Mouse (Mus musculus): ENCODE measurements at regions not wholly inside any gene's neighbourhood (a gene's known extent, or its start where the extent isn't known, plus 50 kb on each side); places are given as distances from the start of the nearest gene placed in this dataset.

DNA sequence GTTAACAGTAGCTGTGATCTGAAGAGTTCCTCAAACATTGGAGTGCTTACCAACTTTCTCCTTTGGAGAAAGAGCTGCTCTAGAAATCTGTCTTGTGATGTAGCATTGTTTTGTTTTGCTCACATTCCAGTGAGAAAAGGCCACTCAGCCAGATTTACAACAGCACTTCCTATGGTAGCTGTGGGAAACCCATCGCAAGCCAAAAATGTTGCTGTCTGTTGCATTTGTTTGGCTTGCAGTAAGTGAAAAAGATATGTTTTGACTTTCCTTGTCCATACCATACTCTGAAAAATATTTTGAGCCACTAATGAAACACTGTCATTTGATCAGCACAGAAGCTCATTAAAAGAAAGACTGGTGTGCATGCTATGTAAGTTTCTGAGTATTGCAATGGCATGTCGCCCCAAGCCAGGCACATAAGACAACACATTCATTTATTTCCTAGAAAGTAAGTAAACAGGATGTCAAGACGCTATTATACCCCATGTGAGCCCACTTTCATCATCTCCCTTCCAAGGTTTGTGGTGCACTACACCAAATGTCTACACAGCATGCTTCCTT is 66.2 kb downstream of the Car2 start:
- POLR2A ChIA-PET = interaction anchor here in 1 of 4 experiments (0.5 kb wide), 1 partner anchor 67 kb away, joined by 5 read pairs; no protein-coding TSS in a partner anchor
- CTCF ChIA-PET = no interaction called here

DNA sequence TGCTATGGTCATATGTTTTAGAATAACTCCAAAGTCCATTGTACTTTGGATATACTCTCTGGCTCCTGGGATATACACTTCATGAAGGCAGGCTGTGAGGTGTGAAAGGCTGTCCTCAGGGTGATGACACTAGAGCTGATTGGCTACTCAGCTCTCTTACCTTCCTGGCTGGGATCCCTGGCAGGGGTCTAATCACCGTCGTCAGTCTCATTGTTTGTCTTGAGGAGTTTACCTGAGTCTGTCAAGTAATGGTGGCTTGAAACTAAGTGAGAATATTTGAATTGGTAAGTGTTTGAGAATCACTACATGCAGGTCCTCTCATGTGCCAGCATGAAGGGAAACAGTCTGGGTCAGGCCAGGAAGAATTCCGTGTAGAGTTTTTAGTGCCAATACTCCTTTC is 66.9 kb downstream of the Car2 start:
- CTCF ChIA-PET = interaction anchor here in 1 of 4 experiments (0.9 kb wide), 1 partner anchor 241 kb away, joined by 3 read pairs; no protein-coding TSS in a partner anchor
- POLR2A ChIA-PET = no interaction called here

DNA sequence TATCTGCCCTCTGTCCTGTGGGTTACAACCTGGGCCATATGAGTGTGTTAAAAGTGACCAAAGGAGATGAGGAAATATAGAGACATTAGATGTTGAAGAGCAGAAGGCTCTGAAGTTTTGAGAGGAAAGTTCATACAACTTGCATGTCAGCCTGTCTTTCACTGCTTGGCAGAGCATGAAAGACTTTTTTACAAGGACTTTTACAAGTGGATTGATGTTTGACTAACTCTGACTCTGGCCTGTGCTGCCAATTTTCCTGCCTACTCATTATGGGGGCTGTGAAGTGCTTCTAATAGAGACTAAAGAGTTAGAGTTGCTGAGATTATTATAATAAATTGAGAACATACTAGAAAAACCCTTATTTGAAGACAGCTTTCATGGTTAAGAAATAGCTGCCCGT is 71.4 kb downstream of the Car2 start:
- POLR2A ChIA-PET = no interaction called here
- CTCF ChIA-PET = no interaction called here

- POLR2A ChIA-PET = no interaction called here
- CTCF ChIA-PET = no interaction called here
Observed at GRCm38 (mm10) chr3:14958277-14958676, 72.2 kb downstream of the Car2 start.

DNA sequence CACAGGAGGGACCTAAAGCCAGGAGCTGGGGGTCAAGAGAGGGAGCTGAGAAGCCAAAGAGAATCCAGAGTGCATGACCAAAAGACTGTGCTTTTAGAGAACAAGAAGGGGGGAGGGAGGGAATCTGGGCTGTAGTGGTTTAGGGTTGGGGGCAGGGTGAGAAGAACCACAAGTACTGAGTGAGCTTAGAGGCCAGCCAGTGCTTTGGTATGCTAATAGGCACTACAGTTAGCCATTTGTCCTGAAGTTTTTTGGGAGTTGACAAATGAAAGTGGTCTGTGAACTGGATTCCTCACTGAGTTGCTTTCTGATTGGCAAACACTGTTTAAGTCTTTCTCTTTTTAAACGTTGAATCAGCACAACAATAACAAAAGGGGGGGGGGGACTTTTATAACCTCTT is 73.5 kb downstream of the Car2 start:
- CTCF ChIA-PET = interaction anchor here in 2 of 4 experiments (0.6 kb wide), 2 partner anchors 265 to 269 kb away, joined by 3 read pairs; no protein-coding TSS in a partner anchor
- POLR2A ChIA-PET = interaction anchor here in 1 of 4 experiments (0.7 to 1.0 kb wide), 2 partner anchors 40 to 69 kb away, joined by 3 to 12 read pairs; no protein-coding TSS in a partner anchor

GRCm38 (mm10) chr3:14964795-14965194 is 78.7 kb downstream of the Car2 start:
- POLR2A ChIA-PET = no interaction called here

DNA sequence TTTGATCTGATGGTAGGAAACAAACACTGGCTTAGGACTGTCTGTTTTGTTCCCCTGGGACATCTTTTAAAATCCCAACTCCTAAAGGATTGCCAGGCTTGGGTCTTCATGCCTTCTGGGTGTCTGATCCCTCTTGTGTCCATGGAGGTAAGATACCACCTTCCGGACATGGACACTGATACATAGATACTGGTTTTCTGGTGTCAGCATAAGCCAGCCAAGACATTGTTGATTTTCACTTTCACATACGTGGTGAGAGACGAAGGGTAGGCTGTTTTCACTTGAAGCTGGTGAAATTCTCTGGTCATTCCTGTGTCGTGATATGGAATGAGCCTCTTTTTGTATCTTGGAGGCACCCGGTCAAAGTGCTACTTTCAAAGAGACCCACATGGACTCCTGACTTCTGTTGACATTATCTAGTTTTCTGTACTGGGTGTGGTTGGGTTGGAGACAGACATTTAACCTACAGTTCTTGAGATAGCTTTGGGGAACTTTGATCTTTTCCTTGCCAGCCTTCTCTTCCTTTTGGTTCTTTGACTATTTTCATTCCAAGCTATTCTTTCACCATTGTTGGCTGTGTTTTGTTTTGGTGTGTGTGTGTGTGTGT is 79.5 kb downstream of the Car2 start:
- CTCF ChIA-PET = no interaction called here

More at GRCm38 (mm10) chr3:14964795-14965194, 78.7 kb downstream of the Car2 start:
- CTCF ChIA-PET = no interaction called here

DNA sequence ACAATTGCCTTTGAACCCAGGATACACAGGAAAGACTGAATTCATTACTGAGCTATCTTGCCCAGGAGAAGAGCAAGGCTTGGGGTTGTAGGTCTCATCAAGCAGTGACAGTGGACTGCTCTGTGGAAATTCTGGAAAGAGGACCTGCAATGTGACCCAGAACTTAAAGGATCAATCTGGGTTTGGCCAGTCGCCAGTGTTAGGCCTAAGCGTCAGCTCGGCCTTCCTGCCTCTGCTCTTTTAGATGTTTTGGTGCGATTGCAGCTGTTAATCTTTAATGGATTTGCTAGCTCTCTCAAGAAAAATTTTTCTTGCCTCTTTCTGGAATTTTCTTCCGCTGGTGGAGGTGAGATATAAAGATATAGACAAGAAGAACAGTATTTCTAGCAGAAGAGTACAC is 81.2 kb downstream of the Car2 start:
- CTCF ChIA-PET = no interaction called here
- POLR2A ChIA-PET = no interaction called here

More for the DNA sequence above, 79.5 kb downstream of the Car2 start:
- POLR2A ChIA-PET = no interaction called here

DNA sequence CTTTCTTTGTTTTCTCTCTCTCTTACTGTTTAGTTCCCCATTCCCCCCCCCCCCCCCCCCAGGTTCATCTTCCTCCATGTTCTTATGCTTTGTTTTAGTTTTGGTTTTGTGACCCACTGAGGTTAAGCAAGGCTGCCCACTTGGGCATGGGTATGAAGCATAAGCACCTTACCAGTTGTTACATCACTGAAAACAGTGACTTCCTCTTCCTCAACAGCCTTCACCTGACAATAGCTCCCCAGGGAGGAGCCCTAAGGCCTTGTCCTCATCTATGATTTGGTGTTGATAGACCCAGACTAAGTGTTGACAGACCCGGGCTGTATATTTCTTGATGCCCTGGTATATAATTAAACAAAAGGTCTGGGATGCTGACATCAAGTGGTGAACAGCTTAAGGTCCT is 82.3 kb downstream of the Car2 start:
- ChIA-PET POLR2A (interaction anchor here in 1 of 4 experiments (0.6 kb wide), 1 partner anchor 29 kb away, joined by 5 read pairs; no protein-coding TSS in a partner anchor), CTCF (no interaction called here)

GRCm38 (mm10) chr3:14969698-14970097 is 83.6 kb downstream of the Car2 start:
- ChIA-PET CTCF (no interaction called here), POLR2A (no interaction called here)

- CTCF ChIA-PET = interaction anchor here in 1 of 4 experiments (0.6 kb wide), 1 partner anchor 1495 kb away, joined by 3 read pairs; no protein-coding TSS in a partner anchor
- POLR2A ChIA-PET = no interaction called here
Observed at GRCm38 (mm10) chr3:14971647-14972046, 85.6 kb downstream of the Car2 start.

- POLR2A ChIA-PET = no interaction called here
- CTCF ChIA-PET = no interaction called here
Observed at GRCm38 (mm10) chr3:14974758-14975157, 88.7 kb downstream of the Car2 start.

- CTCF ChIA-PET = no interaction called here
- POLR2A ChIA-PET = no interaction called here
Observed at GRCm38 (mm10) chr3:14975203-14975602, 89.1 kb downstream of the Car2 start.

GRCm38 (mm10) chr3:14979116-14979613 is 93.1 kb downstream of the Car2 start:
- ChIA-PET POLR2A (no interaction called here), CTCF (no interaction called here)

- ChIA-PET POLR2A (no interaction called here), CTCF (no interaction called here)
Observed at GRCm38 (mm10) chr3:14989635-14990034, 103.6 kb downstream of the Car2 start.

DNA sequence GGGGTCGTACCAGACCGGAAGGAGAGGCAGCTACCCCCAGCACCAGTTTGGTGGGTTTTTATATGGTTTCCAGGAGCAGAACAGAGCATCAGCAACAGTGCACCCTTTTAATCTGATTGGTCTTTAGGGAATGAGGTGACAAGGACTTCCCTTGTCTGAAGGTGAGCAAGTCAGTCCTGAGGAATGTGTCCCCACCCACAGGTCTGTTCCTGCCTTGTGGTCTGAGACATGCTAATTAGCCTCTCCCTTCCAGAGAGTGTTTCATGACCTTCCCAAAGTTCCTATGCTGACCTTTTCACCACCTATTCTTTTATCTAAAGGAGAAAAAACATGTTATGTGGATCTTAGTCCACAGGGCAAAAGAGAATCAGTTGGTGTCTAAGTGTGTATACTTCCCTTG is 107.9 kb downstream of the Car2 start:
- ChIA-PET CTCF (no interaction called here), POLR2A (no interaction called here)

DNA sequence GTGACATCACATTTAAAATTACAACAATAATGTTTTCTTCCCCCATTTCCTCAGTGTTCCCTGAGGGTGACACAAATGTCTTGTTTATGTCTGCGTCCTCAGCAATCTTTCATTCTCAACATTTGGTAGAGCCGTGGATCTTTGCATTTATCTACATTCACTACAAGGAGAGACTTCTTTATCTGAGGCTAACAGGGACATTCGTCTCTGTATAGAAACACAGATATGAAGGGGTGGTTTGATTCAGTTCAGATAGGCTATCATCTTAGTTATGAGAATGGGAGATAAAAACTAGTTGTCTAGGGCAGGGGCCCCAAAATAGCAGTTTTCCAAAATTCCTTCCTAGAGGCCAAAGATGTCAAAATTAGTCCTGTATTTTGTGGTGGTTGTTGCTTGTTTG is 111.2 kb downstream of the Car2 start:
- CTCF ChIA-PET = no interaction called here

GRCm38 (mm10) chr3:14998521-14998920 is 112.4 kb downstream of the Car2 start:
- ChIA-PET CTCF (no interaction called here), POLR2A (interaction anchor here in 1 of 4 experiments (1.2 kb wide), 1 partner anchor 11 kb away, joined by 3 read pairs; no protein-coding TSS in a partner anchor)

More for the DNA sequence above, 111.2 kb downstream of the Car2 start:
- POLR2A ChIA-PET = no interaction called here

DNA sequence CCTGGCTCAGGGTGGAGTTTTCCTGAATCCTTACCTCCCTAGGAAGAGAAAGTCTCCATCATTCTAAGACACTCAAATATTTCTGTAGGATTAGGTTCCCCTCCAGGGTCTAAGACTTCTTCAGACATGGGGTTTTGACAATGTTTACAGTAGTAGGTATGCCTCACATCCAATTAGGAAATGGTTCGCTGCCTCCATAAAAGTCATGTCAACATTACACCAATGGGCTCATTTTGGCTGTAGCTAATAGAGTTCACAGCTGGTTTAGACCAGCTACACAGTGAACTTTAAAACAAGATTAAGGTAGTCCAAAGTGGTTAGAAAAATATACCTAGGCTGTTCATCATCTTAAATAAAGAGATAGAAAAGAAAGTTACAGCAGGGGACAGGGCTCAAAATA is 113.3 kb downstream of the Car2 start:
- ChIA-PET POLR2A (interaction anchor here in 3 of 4 experiments (1.0 to 2.1 kb wide), 6 partner anchors 12 to 358 kb away, joined by 3 to 11 read pairs (median 3); partner anchors contain the start of gene Car13 (in 1 of the 3)), CTCF (no interaction called here)

DNA sequence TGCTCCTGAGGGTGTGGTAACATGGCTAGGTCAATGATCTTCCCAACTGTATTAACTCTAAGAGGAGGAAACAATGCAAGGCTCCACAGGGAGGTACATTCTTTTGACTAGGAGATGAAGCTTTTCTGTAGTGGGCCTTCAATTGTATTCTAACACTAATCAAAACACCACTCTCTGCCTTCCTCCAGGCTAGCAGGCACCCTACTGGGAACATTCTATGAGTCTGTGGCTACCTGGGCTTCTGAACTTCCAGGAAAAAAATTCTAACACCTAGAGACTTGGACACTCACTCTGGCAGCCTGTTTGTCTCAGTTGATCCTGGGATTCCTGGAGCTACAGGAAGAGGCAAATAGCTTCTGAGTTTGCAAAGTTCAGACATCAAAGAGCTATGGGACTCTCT is 113.8 kb downstream of the Car2 start:
- ChIA-PET POLR2A (interaction anchor here in 3 of 4 experiments (0.6 to 2.1 kb wide), 8 partner anchors 41 to 358 kb away, joined by 3 to 14 read pairs (median 6); partner anchors contain the start of genes Car2 (in 2 of the 3) and Car13 (in 1 of the 3)), CTCF (interaction anchor here in 1 of 4 experiments (1.1 kb wide), 1 partner anchor 126 kb away, joined by 3 read pairs; no protein-coding TSS in a partner anchor)

DNA sequence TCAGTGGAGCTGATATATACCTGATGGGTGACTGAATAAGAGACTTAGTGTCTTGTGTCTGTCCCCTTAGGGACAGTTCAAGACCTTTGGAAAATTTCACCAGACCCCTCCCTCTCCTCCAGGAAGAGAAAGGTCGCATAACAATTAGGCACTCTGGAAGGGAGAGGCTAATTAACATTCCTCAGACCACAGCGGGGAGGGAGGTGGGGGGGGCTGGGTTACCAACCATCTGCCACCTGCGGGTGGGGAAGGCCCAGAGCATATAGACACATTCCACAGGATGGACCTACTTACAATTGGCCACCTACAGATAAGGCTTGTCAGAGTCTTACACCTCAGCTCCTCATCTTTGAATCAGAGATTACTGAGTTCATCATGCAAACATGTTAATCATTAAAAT is 114.6 kb downstream of the Car2 start:
- CTCF ChIA-PET = interaction anchor here in 1 of 4 experiments (1.1 kb wide), 1 partner anchor 126 kb away, joined by 3 read pairs; no protein-coding TSS in a partner anchor
- POLR2A ChIA-PET = interaction anchor here in 3 of 4 experiments (0.6 to 2.1 kb wide), 10 partner anchors 13 to 359 kb away, joined by 3 to 14 read pairs (median 6); partner anchors contain the start of genes Car2 (in 2 of the 3) and Car13 (in 1 of the 3)
